Mouse (Mus musculus) heart, postnatal 0 days (tissue): ENCODE results near the gene Slc25a36.
A peak's percentile ranks its signal among the peaks of the same experiment; 100 is the strongest.

Source experiments
- CTCF ChIP-seq: IDR thresholded peaks from 2 replicates; pipeline ENCODE4 v1.5.1; 2016; ENCODE audit warnings: antibody characterized with exemption, control low read depth, low read depth
- EP300 ChIP-seq: IDR thresholded peaks from 2 replicates; pipeline ENCODE4 v1.6.1; 2016; ENCODE audit warnings: antibody characterized with exemption, low read depth

DNA sequence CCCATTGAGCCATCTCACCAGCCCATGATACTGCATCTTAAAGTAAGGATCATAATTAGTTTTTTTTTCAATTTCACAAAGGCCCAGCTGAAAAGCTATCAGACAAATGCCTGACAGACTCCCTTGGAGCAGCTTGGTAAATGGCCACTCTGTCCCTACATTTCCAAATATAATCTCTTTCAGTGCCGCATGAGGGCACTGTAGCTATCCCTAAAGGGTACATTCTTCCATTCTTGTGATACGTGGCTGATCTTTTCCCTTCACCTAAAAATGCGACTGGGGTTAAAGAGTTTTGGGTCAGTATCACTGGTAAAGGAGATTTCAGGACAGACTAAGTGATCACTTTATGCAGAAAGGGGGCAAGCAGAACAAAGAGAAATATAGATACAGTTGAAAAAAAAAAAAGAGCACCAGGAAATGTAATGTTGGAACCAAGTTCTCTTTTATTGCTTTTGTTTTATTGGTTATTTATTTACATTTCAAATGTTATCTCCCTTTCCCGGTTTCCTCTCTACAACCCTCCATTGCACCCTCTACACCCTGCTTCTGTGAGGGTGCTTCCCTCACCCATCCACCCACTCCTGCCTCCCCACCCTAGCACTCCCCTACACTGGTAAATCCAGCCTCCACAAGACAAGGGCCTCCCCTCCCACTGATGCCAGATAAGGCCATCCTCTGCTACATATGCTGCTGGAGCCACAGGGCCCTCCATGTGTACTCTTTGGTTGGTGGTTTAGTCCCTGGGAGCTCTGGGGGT is 29.7 kb downstream of the Slc25a36 start:
- TF ChIP-seq EP300 (no peak), CTCF (peak; percentile 38)
